Mouse (Mus musculus) adrenal gland, postnatal 14 days (tissue): ENCODE results near the gene Psmd4. TPM values are rescaled to one million over a fixed set of nuclear protein-coding genes. Genes with fewer than 3 reads are reported as not detected.
A peak's percentile ranks its signal among the peaks of the same experiment; 100 is the strongest.
"Not testable (repeated sequence)": the region's sequence is repeated elsewhere in the genome, so short reads cannot be mapped to it uniquely, and the experiment has no call there.

ENCODE experiments used
- DNase-seq: peaks from one replicate; pipeline ENCODE4 v3.0.0; 2021; ENCODE audit warnings: mixed read lengths
- total RNA-seq: library from RNA; stranded (reverse); gene quantifications from 2 replicates; pipeline ENCODE4 v1.2.3, GENCODE M21; 2021

The Psmd4 gene
- total RNA-seq, 1 experiment from 2014 or later = 218 TPM

DNA sequence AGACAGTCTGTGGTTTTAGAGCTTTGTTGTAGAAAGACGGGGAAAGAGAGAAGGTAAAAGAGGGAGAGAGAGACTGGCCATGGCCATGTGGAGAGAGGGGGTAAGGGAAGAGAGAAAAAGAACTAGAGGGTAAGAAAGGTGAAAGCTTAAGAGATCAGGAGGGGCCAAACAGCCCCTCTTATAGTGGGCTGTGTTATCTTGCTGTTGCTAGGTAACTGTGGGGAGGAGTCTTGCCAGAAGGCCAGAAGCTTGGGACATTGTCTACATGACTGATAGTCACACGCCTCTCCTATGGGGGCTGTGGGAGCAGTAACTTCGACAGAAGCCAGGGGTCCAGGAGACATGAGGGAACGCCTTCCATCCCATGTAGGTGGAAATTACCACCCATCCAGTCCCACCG is 17.2 kb downstream of the Psmd4 start:
- DNase-seq = no peak

DNA sequence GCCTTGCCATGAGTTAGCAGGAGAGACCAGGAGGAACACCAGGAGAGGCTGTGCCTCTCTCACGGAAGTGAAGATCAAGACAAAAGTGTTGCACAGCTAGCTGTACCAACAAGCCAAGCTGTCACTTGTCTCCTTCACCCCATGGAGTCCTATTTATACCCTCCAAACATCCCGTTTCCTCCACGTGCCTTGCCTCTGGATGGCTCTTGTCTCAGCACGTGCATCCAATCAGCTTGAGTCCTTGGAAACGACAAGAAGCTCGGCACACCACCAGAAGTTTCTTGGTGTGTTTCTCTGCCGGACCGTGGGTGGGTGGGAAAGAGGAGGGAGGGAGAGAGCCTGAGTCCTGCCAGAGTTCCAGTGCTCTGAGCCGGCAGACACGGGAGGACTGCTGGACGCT is 17.9 kb downstream of the Psmd4 start:
- DNase-seq = peak; percentile 66

DNA sequence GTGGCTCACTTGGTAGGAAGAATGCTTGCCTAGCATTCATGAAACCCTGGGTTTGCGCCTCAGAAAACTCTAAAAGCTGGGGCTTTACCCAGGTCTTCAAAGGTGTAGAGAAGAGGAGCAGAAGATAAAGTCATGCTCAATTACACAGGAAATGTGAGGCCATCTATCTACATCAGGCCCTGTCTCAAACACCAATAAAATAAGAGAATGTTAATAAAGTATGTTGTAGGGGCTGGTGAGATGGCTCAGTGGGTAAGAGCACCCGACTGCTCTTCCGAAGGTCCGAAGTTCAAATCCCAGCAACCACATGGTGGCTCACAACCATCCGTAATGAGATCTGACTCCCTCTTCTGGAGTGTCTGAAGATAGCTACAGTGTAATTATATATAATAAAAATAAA is 21.5 kb downstream of the Psmd4 start:
- not testable (repeated sequence) for DNase-seq

DNA sequence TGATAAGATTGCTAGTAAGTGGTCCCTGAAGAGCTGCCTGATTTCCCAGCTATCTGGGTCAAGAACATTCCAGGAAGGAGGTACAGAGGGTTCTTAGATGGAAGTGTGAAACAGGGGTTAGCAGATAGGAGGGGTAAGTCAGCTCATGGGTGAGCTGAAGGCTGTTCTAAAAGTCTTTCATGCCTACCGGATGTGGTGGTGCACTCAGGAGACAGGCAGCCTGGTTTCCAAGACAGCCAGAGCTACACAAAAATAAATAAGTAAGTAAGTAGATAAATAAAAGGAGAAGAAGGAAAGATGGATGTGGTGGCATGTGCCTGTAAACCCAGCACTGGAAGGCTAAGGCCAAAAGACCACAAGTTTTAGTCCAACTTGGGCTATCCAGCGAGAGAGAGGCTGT is 23.7 kb downstream of the Psmd4 start:
- DNase-seq = no peak

DNA sequence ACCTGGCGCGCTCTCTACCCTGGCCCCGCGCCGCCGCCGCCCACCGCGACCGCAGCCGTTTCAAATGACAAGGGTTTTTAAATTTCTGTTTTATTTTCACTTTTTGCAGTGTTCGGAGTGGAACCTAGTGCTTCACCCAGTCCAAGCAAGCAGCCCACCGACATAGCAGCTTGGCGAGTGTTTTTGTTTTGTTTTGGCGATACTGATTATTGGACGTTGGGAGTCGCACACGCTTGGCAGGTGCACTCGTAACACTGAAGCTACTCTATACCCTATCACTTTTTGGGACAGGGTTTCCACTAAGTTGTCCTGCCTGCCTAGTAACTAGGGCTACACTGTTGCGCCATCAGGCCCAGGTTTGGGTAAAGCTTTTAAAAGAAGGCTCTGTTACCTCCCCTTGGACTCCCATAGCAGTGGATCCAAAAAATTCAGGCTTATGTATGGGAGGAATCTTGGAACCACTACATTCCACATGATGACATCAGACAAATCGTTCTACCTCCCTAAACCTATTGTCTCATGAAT is 25.8 kb downstream of the Psmd4 start:
- no peak for DNase-seq

DNA sequence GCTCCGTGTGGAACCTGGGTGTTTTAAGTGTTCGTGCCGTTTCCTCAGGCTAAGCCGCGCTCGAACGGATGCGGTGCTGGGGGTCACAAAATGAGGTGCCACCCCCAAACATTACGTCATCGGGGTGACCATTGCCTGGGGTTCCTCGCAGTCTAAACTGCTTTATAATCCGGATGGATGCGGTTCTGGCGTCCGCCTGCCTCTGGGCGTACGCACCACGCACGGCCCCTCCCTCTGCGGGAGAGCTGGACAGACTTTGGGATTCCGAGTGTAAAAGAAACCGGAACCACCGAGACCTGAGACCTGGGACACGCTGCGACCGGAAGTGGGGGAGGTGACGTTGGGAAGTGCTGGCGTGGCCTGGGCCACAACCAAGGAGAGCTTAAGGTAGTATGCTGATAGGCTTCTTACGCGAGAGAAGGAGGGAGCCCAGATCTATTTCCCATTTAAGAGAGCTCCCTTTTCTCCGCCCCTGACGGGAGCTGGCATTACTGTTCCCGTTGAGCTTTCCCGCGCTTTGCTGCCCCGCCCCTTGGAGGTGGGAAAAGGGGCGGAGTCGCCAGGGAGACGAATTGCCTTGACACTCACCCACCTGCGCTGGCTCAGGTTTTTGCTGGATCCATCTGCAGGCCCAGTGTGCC is 26.4 kb downstream of the Psmd4 start:
- peak; percentile 95 for DNase-seq

DNA sequence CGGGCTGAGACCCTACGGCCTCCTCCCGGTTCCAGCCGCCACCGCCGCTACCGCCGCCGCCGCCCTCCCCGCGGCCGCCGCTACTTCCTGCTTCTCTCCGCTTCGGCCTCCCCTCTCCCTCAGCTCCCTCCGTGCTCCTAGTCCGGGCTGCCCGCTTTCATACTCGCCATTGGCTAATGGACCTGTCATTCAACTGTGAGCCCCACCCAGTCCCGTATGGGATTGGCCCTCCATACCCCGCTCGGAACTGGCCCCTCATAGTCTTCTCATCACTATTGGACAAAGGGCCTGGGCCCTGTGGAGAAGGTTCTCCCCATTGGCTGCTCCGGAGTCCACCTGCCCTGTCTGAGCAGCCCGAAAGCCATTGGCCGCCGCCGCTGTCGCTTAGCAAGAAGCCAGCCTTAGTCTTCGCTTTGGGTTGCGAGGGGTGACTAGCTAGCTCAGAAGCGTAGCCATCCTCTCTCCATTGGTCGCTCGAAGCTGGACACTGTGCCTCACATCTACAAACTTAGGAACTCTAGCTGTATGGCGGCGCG is 27.0 kb downstream of the Psmd4 start, which contains the start of gene Zfp687:
Gene Zfp687, minus strand, starts transcription at position 112 of the 536 bp plus-strand sequence.
- DNase-seq = peak; percentile 99

DNA sequence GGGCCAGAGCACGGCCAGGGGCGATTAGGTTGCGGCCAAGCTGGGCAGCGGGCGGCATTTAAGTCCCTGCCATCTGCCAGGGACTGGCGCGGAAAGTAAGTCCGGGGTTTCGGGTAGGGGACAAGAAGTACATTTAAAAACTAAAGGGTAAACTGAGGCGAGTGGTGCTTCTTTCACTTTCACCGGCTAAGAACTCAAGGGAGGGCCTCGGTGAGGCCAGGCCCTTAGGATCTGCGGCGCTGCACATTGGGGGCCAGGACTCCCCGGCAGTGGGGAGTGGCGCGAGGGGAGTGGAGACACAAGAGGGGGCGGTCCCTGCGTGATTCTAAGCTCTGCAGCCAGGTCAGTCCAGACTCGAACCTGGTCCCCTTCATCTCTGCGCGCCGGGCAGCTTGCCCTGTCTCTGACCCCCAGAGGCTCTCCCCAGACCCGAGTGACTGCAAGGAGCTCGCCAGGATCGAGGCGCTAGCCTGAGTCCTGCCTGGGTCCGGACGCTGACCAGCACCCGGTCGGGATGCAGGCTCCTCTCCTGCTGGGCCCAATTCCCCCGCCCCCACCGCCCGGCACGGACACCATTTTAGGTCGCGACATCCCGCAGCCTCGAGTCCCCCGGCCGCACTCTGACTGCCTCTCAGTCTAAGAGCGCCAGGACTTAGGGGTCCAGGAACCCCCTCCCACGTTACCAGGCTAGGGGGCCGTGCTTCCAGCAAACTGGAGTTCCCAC is 27.8 kb downstream of the Psmd4 start:
- peak; percentile 76 for DNase-seq

DNA sequence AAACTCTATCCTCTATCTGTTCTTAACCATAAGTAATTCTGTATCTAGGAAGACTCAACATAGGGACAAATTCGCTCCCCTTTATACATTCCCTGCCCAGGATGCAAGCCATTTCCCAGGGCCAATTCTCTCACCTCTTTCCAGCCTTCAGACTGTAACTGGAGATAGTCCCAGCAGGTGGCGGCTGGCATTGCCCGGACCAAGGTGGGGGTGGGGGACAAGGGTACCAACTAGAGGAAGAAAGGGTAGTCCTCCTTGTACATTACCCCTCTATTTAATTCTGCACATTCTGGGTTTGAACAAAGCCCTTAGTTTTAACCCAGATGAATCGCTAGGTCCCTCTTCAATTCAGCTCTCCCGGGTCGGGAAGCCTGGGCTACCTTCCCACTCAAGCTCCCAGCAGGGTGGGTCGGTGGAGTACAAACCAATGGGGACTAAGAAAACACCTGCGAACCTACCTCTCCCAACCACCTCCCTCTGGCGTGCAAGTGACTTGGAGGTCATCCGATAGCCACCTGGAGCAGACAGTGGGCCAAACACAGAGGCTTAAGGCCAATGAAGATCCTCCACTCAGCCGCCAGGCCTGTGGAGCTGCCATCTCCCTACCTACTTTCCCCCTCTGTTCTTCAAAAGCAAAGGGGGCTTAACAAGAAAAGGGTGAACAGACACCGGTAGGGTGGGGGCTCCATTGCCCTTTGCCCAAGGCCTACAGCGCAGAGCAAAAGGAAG is 28.6 kb downstream of the Psmd4 start:
- DNase-seq = peak; percentile 40

DNA sequence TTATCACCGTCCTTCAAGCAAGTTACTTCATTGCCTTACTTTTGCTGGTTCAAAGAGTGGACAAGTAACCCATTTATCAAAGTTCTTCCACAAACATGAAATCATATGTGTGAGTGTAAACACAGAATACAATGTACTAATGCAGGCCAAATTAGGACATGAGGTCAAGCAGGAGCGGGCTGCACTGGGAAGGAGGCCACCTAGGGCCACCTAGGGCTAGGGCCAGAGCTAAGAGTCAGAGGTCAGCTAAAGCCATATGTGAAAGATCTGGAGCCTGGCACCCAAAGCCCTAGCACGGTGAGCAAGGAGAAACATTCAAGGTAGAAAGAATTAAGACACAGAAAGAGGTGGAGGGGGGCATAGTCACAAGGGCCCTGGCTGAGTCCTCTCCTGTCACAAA is 29.4 kb downstream of the Psmd4 start:
- no peak for DNase-seq

DNA sequence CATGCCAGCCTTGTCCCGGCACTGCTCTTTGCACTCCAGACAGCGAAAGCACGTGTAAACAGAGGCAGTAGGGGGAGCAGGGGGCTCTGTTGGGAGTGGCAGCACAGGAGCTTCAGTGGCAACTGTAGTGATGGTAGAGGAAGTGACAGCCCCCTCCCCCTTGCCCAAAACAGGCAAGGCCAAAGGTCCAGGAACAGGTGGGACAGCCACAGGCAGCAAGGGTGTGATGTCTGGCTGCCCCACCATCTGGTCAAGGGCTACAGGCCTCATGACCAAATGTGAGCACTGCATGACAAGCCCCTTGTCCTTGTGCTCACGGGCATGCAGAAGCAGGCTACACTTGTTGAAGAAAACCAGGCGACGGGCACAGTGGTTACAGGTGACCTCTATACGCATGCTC is 32.0 kb downstream of the Psmd4 start:
- DNase-seq = no peak

DNA sequence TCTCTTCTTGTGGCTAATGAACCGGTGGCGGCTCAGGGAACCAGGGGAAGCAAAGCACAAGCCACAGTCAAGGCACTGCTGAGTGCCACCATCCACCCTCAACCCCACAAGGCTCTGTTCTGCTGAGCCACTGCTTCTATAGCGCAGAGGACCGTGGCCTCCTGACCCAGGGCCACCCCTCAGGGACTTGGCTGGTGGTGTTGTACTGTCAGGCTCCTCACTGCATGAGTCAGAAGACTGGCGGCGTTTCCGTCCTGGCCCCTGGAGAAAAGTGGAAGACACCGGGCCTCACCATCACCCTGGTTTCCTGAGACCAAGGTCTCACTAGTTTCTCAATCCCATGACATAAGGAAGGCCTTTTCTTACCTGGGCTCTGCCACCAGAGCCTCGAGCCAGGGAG is 34.7 kb downstream of the Psmd4 start:
- DNase-seq = peak; percentile 71

DNA sequence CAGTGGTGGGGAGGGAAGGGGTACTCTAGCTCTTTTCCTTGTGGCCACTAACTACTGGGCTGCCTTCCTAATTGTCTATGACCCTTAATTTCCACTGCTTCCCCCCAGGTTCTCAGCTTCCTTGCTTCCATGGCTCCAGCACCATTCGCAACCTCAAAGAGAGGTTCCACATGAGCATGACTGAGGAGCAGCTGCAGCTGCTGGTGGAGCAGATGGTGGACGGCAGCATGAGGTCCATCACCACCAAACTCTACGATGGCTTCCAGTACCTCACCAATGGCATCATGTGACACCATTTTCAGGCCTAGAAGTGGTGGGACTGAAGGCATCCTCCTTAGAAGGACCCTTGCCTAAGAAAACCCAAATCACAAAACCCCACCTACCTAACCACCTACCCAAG is 36.8 kb downstream of the Psmd4 start:
- DNase-seq = no peak

DNA sequence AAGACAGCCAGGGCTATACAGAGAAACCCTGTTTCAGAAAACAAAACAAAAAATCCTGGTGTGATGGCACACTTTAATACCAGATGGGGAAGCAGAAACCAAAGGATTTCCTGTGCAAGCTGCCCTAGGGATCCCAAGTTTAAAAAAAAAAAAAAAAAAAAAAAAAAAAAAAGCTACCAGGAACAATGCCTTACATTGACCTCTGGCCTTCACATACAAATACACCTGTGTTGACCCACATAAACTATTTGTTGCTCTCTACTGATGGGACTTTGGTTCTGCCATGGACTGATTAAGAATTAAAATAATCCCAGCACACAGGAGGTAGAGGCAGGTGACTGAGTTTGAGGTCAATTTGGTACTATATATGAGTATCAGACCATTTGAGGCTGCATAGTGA is 39.1 kb downstream of the Psmd4 start:
- DNase-seq = no peak

DNA sequence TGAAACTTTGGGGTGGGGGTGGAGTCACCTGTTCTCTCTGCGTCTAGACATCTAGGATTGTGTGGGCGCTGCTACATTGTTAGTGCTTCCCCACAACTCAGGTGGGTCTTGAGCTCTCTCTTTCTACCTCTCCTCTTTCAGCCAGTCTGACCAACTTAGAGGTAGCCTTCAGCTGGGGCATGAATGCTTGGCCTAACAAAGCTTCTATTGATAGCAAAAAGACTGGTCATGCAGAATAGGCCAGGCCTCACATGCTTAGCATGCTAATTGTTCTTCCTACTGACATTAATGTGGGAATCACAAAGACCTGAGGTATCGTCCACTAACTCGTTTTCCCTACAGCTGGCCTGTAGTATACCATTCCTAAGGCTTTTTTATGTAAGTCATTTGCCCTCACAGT is 39.8 kb downstream of the Psmd4 start:
- DNase-seq = no peak

DNA sequence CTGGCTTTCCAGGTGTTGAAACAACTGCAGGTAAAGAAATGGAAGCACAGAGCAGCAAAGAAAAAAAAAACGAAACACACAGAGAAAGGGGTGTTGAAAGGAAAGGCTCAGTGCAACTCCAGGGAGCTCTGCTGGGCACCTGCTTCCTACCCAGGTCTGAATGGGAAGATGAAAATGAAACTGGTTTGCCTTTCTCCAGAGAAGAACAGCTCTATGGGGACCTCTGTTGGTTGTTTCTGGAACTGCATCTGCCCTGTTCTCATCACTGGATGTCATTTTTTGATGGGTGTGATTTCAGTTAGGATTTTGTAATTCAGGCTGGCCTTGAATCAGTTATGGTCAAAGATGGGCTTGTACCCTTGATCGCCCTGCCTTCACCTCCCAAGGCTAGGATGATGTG is 45.5 kb downstream of the Psmd4 start:
- DNase-seq = peak; percentile 87

DNA sequence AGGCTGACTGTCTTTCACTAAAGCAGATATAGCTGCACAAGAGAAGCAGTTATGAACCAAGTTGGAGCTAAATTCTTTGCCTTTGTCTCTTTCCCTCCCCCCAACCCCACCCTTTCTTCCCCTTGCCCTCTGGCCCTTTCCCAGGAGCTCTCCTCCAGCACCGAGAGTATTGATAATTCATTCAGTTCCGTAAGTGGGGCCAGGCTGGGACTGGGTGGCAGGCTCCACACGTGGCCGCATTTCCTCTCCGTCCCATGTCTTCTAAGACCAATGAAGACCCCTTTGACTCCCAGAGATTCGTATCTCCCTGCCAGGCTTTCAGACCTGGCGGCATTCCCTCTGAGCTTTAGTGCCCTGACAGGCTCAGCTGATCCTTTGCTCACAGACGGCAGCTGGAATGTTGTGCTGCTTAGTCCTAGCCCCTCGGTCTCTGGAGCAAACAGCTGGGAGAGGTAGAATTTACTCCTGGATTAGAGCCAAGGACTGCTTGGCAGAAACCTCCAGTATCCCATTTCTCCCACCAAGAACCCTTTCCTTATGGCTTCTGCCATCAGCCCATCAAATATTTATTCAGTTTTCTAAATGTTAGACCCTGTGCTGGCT is 53.2 kb downstream of the Psmd4 start:
- no peak for DNase-seq

DNA sequence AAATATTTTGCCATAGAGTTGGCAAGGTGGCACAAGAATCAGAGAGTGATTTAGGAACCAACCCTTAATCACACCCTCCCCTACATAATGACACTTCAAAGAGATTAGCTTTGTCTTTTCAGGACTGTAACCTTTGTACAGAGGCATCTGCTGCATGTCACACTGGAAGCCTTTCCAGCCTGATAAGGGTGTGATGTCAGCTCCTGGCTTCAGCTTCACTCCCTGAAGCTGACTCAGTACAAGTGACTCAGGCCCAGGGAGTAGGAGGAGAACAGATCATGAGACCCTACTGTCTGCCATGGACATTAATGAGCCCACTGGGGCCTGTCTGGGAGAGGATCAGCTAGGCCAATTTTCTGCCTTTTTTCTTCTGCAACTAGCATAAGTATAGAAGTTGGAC is 54.8 kb downstream of the Psmd4 start:
- peak; percentile 82 for DNase-seq

DNA sequence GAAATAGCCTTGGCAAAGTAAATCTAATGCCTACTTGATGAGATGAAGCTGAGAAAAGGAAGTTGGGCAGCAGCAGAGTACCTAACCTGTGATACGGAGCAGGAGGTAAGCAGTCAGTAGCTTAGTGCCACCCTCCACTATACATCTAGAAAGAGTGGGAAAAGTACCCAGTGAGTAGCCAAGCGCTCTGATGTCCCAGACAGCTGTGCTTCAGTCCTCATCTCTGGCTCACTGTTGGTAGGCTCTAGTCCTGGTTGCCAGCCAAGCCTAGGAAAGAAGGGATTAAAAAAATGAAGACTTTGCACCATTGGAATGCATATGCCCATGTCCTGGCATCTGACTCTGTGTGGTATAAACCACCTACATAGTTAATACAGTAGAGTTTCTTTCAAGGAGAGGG is 56.9 kb downstream of the Psmd4 start:
- no peak for DNase-seq

DNA sequence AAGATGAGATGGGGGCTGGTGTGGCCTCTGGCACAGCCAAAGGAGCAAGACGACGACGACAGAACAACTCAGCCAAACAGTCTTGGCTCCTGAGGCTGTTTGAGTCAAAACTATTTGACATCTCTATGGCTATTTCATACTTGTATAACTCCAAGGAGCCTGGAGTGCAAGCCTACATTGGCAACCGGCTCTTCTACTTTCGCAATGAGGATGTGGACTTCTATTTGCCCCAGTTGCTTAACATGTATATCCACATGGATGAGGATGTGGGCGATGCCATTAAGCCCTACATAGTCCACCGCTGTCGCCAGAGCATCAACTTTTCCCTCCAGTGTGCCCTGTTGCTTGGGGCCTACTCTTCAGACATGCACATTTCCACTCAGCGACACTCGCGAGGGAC is 58.1 kb downstream of the Psmd4 start:
- DNase-seq = no peak
